Comparison of ENCODE assay signal across 8 mouse cellular contexts in the genomic region with DNA sequence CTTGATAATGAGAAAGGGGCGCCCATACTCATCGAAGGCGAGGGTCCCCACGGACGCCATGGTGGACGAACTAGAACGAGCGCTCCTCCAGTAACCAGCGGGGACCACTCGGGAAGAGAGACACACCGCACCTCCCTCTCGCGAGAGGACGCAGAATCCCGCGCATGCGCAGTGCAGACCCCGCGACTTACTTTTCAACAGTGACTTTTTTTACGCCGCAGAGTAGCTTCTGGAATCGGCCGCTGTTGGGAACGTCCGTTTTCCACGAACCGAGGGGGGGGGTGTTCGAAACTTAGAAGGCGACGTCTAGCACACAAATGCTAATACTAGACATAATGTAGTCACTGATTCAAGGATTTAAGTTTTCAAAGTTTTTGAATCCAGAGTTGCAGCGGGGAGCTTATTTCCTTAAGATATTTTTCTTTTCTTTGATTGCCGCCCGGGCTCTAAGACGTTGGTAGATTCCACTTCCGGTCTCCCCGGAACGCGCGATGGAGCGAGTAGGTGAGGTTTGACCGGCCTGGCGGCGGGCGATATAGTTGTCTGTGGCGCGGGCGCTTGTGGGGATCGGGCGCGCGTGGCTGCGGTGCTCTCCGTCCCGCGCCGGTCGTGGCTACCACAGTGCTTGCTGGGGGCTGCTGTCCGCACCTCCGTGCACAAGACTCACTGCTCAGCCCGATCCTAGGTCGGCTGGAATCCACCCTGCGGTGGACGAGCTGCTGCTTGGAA. TPM values are rescaled to one million over a fixed set of nuclear protein-coding genes. Genes with fewer than 3 reads are reported as not detected.
DNase-seq lines count a peak whose midpoint lies in the region; ATAC-seq lines count a peak whose summit lies in the region.

Gene Cct5 (minus strand): TSS at position 159 of the 729 bp plus-strand sequence.
Gene Fam173b (plus strand): TSS at position 207 of the 729 bp plus-strand sequence.

- peak; percentile 99 to 100 for DNase-seq in adrenal gland, adult 18-20 months (ENCODE audit: low spot score in 2 of 2)
- DNase-seq in embryo, embryonic 11 days: peak; percentile 98
- DNase-seq in gastrocnemius, postnatal 25 days: peak; percentile 97
- peak; percentile 100 for DNase-seq in intestine, embryonic 14.5 days (ENCODE audit: low spot score)
- DNase-seq in left cerebral cortex, postnatal 14 days (ENCODE audit: low spot score in 2 of 2): peak; percentile 98 to 99
- peak; percentile 100 for DNase-seq in mesoderm, embryonic 11.5 days (ENCODE audit: low read depth, low spot score)
- peak; percentile 93 to 94 for DNase-seq in right cerebral cortex, postnatal 36 days (ENCODE audit: low spot score in 2 of 2)
- peak; percentile 99 for DNase-seq in yolk sac, embryonic 10.5 days (ENCODE audit: low spot score)

- intact Hi-C loops in left cerebral cortex, postnatal 14 days (cut with DNase I): no loop called here

- peak within 1 kb of the TSS; percentile 100 for H3K4me2 ChIP-seq in intestine, embryonic 14.5 days (ENCODE audit: low read length)

- H3K27me3 ChIP-seq in intestine, embryonic 14.5 days (replicated peaks; ENCODE audit: control insufficient read depth, insufficient read depth, low read length): no peaks in the 10 kb centered on the region

- peak within 1 kb of the TSS; percentile 78 for H3K27ac ChIP-seq in intestine, embryonic 14.5 days (ENCODE audit: low read depth)

- H3K9me3 ChIP-seq in intestine, embryonic 14.5 days (ENCODE audit: control insufficient read depth, low read length): no peaks in the 10 kb centered on the region

- ATAC-seq in intestine, embryonic 14.5 days (replicated peaks; ENCODE audit: low FRiP score, low TSS enrichment, low read depth): peak; percentile 91

- H3K9ac ChIP-seq in intestine, embryonic 14.5 days (ENCODE audit: low read length): peak within 1 kb of the TSS; percentile 96

- peak within 1 kb of the TSS; percentile 99 for H3K4me3 ChIP-seq in intestine, embryonic 14.5 days (ENCODE audit: low read depth, low read length)

- peaks cover 16% of the 10 kb centered on the region for H3K36me3 ChIP-seq in intestine, embryonic 14.5 days (ENCODE audit: control insufficient read depth, insufficient read depth, low read length)

- WGBS in intestine, embryonic 14.5 days: under 1% methylated on average over 63 of the region's 63 CpGs

- H3K4me1 ChIP-seq in intestine, embryonic 14.5 days (replicated peaks; ENCODE audit: control insufficient read depth, insufficient read depth, low read length): peaks cover 20% of the 10 kb centered on the region

RNA-seq across cellular contexts. Expression of gene Cct5, which starts in this region (rescaled TPM):
- total RNA-seq in adrenal gland, adult 18-20 months (2021): 100 to 1,000 TPM; 309 to 346 TPM
- total RNA-seq in gastrocnemius, postnatal 25 days (2021): 100 to 1,000 TPM; 126 to 130 TPM
- 599 and 621 TPM in 2 replicates for polyA plus RNA-seq in intestine, embryonic 14.5 days (2014; fragmentation: Nextera tagmentation; extraction: Ambion mirVana)
- 100 to 1,000 TPM; 185 to 191 TPM for total RNA-seq in left cerebral cortex, postnatal 14 days (2021)

RNA-seq across cellular contexts. Expression of gene Fam173b, which starts in this region (rescaled TPM):
- 10 to 100 TPM; 23.2 to 25.0 TPM for total RNA-seq in adrenal gland, adult 18-20 months (2021)
- 10 to 100 TPM; 10.8 to 14.4 TPM for total RNA-seq in gastrocnemius, postnatal 25 days (2021)
- polyA plus RNA-seq in intestine, embryonic 14.5 days (2014; fragmentation: Nextera tagmentation; extraction: Ambion mirVana): 13.1 and 16.5 TPM in 2 replicates
- total RNA-seq in left cerebral cortex, postnatal 14 days (2021): 10 to 100 TPM; 10.1 to 11.6 TPM

Comparison
In these comparisons a context has a peak if more than half of its experiments do, and no peak if none do; other contexts are left out.
1. Peak in every context shown above with its lines: DNase-seq, ATAC-seq, H3K4me3 ChIP-seq and H3K27ac ChIP-seq.